Mouse (Mus musculus) liver, adult 2 months (tissue): ENCODE results near the gene Otol1.

Experiments
- CTCF ChIP-seq: fragments of 200-500 bp; IDR thresholded peaks from 2 replicates; pipeline ENCODE4 v1.5.1; 2011; ENCODE audit warnings: low read depth, low read length, control low read depth
- POLR2A ChIP-seq: fragments of 200-500 bp; IDR thresholded peaks from 2 replicates; pipeline ENCODE4 v1.6.1; 2011; ENCODE audit warnings: low read length, control low read depth; ENCODE audit not compliant: insufficient read depth; ENCODE audit errors: extremely low read depth

DNA sequence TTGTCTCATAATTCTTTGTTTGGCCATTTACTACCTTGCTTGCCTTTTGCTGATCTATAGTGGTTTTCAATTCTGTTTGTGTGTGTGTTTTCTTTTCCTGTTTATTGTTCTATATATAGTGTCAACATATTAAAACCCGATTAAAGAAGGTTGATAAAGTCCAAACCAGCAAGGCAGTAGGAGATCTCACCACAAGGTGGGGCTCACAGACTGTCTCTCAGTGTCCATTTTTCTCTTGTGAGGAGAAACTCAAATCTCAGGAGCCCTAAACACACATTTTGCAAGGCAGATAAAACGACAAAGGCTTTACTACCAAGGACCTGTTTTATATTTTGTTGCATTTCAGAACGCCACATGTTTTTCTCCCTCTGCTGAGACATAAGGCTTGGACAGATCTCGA is 28.2 kb downstream of the Otol1 start:
- TF ChIP-seq CTCF (no peak), POLR2A (no peak)
